Mouse (Mus musculus) heart, adult 2 months (tissue): Measurements from ENCODE around the gene Krtap1-3.

Experiments used
- CTCF ChIP-seq: fragments of 200-600 bp; IDR thresholded peaks from 2 replicates; pipeline ENCODE4 v1.8.1; 2022; ENCODE audit warnings: antibody characterized with exemption, mild to moderate bottlenecking, moderate library complexity
- EP300 ChIP-seq: fragments of 200-500 bp; IDR thresholded peaks from 2 replicates; pipeline ENCODE4 v1.6.1; 2011; ENCODE audit warnings: low read depth, low read length, control low read depth; ENCODE audit not compliant: insufficient read depth
- POLR2A ChIP-seq: fragments of 200-500 bp; IDR thresholded peaks from 2 replicates; pipeline ENCODE4 v1.6.1; 2011; ENCODE audit warnings: mild to moderate bottlenecking, low read depth, low read length, control low read depth; ENCODE audit not compliant: insufficient read depth

GRCm38 (mm10) chr11:99590981-99591380 lies at the start of gene Krtap1-3:
- TF ChIP-seq POLR2A (no peak), EP300 (no peak), CTCF (no peak)
